Mouse (Mus musculus) hindbrain, embryonic 11.5 days (tissue): ENCODE data around the gene Appl2. TPM values are rescaled to one million over a fixed set of nuclear protein-coding genes. Genes with fewer than 3 reads are reported as not detected.

Experiments
- ATAC-seq: fragments of 200-750 bp; cut with Nextera tagmentation; 2 replicates; pipeline ENCODE4 v1.8.0; 2017; ENCODE audit warnings: mild to moderate bottlenecking, moderate TSS enrichment, moderate library complexity; ENCODE audit not compliant: low FRiP score
- DNase-seq: peaks from one replicate; pipeline ENCODE4 v3.0.0-alpha.2; 2015; ENCODE audit warnings: low spot score
- H3K27ac ChIP-seq: fragments of 300-500 bp; sonication (generic); 2 replicates; pipeline ENCODE4 v1.5.1; 2014; ENCODE audit warnings: mild to moderate bottlenecking, low read depth, low read length
- H3K27me3 ChIP-seq: fragments of 300-500 bp; sonication (generic); 2 replicates; pipeline ENCODE4 v1.6.1; 2014; ENCODE audit warnings: mild to moderate bottlenecking, low read length, moderate library complexity, mixed read lengths; ENCODE audit not compliant: control insufficient read depth, insufficient read depth
- H3K36me3 ChIP-seq: fragments of 300-500 bp; sonication (generic); 2 replicates; pipeline ENCODE4 v1.6.1; 2014; ENCODE audit warnings: mild to moderate bottlenecking, low read length, moderate library complexity, mixed read lengths; ENCODE audit not compliant: control insufficient read depth, insufficient read depth
- H3K4me1 ChIP-seq: fragments of 300-500 bp; sonication (generic); replicated peaks from 2 replicates; pipeline ENCODE4 v1.6.1; 2014; ENCODE audit warnings: low read length, mixed read lengths; ENCODE audit not compliant: control insufficient read depth, insufficient read depth
- H3K4me2 ChIP-seq: fragments of 300-500 bp; sonication (generic); replicated peaks from 2 replicates; pipeline ENCODE4 v1.6.1; 2014; ENCODE audit warnings: mild to moderate bottlenecking, low read depth, low read length
- H3K4me3 ChIP-seq: fragments of 300-500 bp; sonication (generic); 2 replicates; pipeline ENCODE4 v1.5.1; 2014; ENCODE audit warnings: low read depth, low read length
- H3K9ac ChIP-seq: fragments of 300-500 bp; sonication (generic); 2 replicates; pipeline ENCODE4 v1.6.1; 2014; ENCODE audit warnings: low read depth, low read length
- H3K9me3 ChIP-seq: fragments of 300-500 bp; sonication (generic); 2 replicates; pipeline ENCODE4 v1.6.1; 2016; ENCODE audit warnings: low read length; ENCODE audit not compliant: control insufficient read depth
- WGBS: fragments of 180-500 bp; shearing (Covaris S2); extraction: QIAGEN DNeasy Blood & Tissue Kit; methylation state at CpG from one replicate; pipeline ENCODE4 v1.1.7; 2014; 5-methylcytosine and 5-hydroxymethylcytosine counted together
- polyA plus RNA-seq: library from polyadenylated mRNA; unstranded; fragments of >200 nt; fragmentation: Nextera tagmentation; extraction: Ambion mirVana; gene quantifications from 2 replicates; pipeline ENCODE4 v1.2.1, GENCODE M21; 2014

The Appl2 gene
- polyA plus RNA-seq, 1 experiment from 2014 or later = 38.5 TPM

GRCm38 (mm10) chr10:83590801-83591200, 57.7 kb downstream of the Appl2 start:
- Histone ChIP-seq H3K36me3 (peaks cover 16% of the 10 kb centered on the region), H3K4me3 (no peak overlapping the region), H3K4me1 (no peaks in the 10 kb centered on the region), H3K9ac (no peak overlapping the region), H3K9me3 (no peaks in the 10 kb centered on the region), H3K27me3 (no peaks in the 10 kb centered on the region), H3K27ac (no peak overlapping the region), H3K4me2 (no peak overlapping the region)
- ATAC-seq = no peak
- 90% methylated on average over 6 of the region's 6 CpGs for WGBS
- DNase-seq = no peak

GRCm38 (mm10) chr10:83565449-83566441, 82.8 kb downstream of the Appl2 start:
- no peak overlapping the region for H3K9ac ChIP-seq
- H3K4me1 ChIP-seq = no peaks in the 10 kb centered on the region
- no peak for ATAC-seq
- H3K9me3 ChIP-seq = no peaks in the 10 kb centered on the region
- no peak overlapping the region for H3K4me2 ChIP-seq
- no peak overlapping the region for H3K27ac ChIP-seq
- no peak for DNase-seq
- H3K27me3 ChIP-seq = no peaks in the 10 kb centered on the region
- 97% methylated on average over 7 of the region's 7 CpGs for whole genome bisulfite sequencing
- peaks cover 5% of the 10 kb centered on the region; the same call in 1 of the 2 replicates for H3K36me3 ChIP-seq
- no peak overlapping the region for H3K4me3 ChIP-seq

GRCm38 (mm10) chr10:83563005-83563404, 85.5 kb downstream of the Appl2 start:
- H3K9me3 ChIP-seq = no peaks in the 10 kb centered on the region
- DNase-seq = no peak
- no peak overlapping the region for H3K4me3 ChIP-seq
- no peak overlapping the region for H3K9ac ChIP-seq
- H3K4me1 ChIP-seq = no peaks in the 10 kb centered on the region
- no peak for ATAC-seq
- H3K27ac ChIP-seq = no peak overlapping the region
- H3K4me2 ChIP-seq = no peak overlapping the region
- H3K27me3 ChIP-seq = no peaks in the 10 kb centered on the region
- H3K36me3 ChIP-seq = peaks cover 9% of the 10 kb centered on the region; the same call in 1 of the 2 replicates

Other genes with a start within 250 kb of the Appl2 start
- 7.2 and 8.7 TPM in 2 replicates for gene Aldh1l2, start 114.6 kb downstream of the Appl2 start, polyA plus RNA-seq
- 40.5 and 40.7 TPM in 2 replicates for gene Washc4, start 105.0 kb downstream of the Appl2 start, polyA plus RNA-seq
- 39.3 and 50.8 TPM in 2 replicates for gene 1500009L16Rik, start 74.1 kb upstream of the Appl2 start, polyA plus RNA-seq